8 mouse cellular contexts compared by ENCODE assay signal in genomic region chr6:85037677-85038076, GRCm38 (mm10). TPM values are rescaled to one million over a fixed set of nuclear protein-coding genes. Genes with fewer than 3 reads are reported as not detected.
DNase-seq lines count a peak whose midpoint lies in the region; ATAC-seq and TF ChIP-seq lines count a peak whose summit lies in the region.

No protein-coding gene starts in this region.

- no peaks in the 10 kb centered on the region for H3K9me3 ChIP-seq in forebrain, embryonic 12.5 days
- no peaks in the 10 kb centered on the region for H3K9me3 ChIP-seq in hindbrain, embryonic 15.5 days

- H3K27me3 ChIP-seq in forebrain, embryonic 12.5 days = no peaks in the 10 kb centered on the region
- no peaks in the 10 kb centered on the region for H3K27me3 ChIP-seq in hindbrain, embryonic 15.5 days
- no peaks in the 10 kb centered on the region for H3K27me3 ChIP-seq in thymus, adult 2 months (ENCODE audit: control insufficient read depth, insufficient read depth, low read length)

- WGBS in forebrain, embryonic 12.5 days = 6% methylated on average over 6 of the region's 6 CpGs
- 5% methylated on average over 6 of the region's 6 CpGs for WGBS in hindbrain, embryonic 15.5 days
- 2% methylated on average over 6 of the region's 6 CpGs for WGBS in thymus, adult 2 months

- peak; percentile 61 for DNase-seq in urinary bladder, postnatal 14 days (ENCODE audit: low spot score)
- DNase-seq in urinary bladder, adult 2 months (ENCODE audit: low spot score) = no peak
- DNase-seq in c-Kit-positive CD71-negative TER-119-negative erythroid progenitor cells, embryonic 14.5 days (ENCODE audit: low read depth) = peak; percentile 51
- DNase-seq in left cerebral cortex, postnatal 25 days (ENCODE audit: low spot score in 2 of 2) = peak; percentile 60 to 85
- peak; percentile 43 for DNase-seq in neural tube, embryonic 10.5 days (ENCODE audit: extremely low spot score, low spot score)
- DNase-seq in thymus, adult 2 months = peak; percentile 53

- no peaks in the 10 kb centered on the region for H3K4me1 ChIP-seq in forebrain, embryonic 12.5 days
- no peaks in the 10 kb centered on the region for H3K4me1 ChIP-seq in hindbrain, embryonic 15.5 days (replicated peaks)
- no peaks in the 10 kb centered on the region for H3K4me1 ChIP-seq in thymus, adult 2 months (replicated peaks; ENCODE audit: control insufficient read depth, insufficient read depth, low read length)

- ATAC-seq in forebrain, embryonic 12.5 days (ENCODE audit: low FRiP score) = 0 out of 2 replicates have a peak, but pooled peaks have one; percentile 39
- peak; percentile 30; the same call in 1 of the 2 replicates for ATAC-seq in hindbrain, embryonic 15.5 days (ENCODE audit: low FRiP score, low read depth)

- no peaks in the 10 kb centered on the region for H3K36me3 ChIP-seq in forebrain, embryonic 12.5 days (replicated peaks)
- H3K36me3 ChIP-seq in hindbrain, embryonic 15.5 days = no peaks in the 10 kb centered on the region
- no peaks in the 10 kb centered on the region for H3K36me3 ChIP-seq in thymus, adult 2 months (ENCODE audit: control insufficient read depth, insufficient read depth, low read length)

- intact Hi-C loops in left cerebral cortex, postnatal 25 days (cut with DNase I) = loop anchor here (1.0 to 2.0 kb wide), 2 partner anchors 81 to 95 kb away; no protein-coding TSS in a partner anchor

- H3K4me2 ChIP-seq in forebrain, embryonic 12.5 days = no peak overlapping the region
- no peak overlapping the region for H3K4me2 ChIP-seq in hindbrain, embryonic 15.5 days

- H3K27ac ChIP-seq in forebrain, embryonic 12.5 days = no peak overlapping the region
- no peak overlapping the region for H3K27ac ChIP-seq in hindbrain, embryonic 15.5 days (replicated peaks)
- no peak overlapping the region for H3K27ac ChIP-seq in thymus, adult 2 months (ENCODE audit: control insufficient read depth, insufficient read depth, low read length)

- TF ChIP-seq CTCF in thymus, adult 2 months (IDR thresholded peaks at IDR 0.05; ENCODE audit: borderline replicate concordance, control insufficient read depth, extremely low read depth, insufficient read depth, low read length, poor library complexity) = no peak

- H3K9ac ChIP-seq in forebrain, embryonic 12.5 days = no peak overlapping the region
- no peak overlapping the region for H3K9ac ChIP-seq in hindbrain, embryonic 15.5 days

- no peak overlapping the region for H3K4me3 ChIP-seq in forebrain, embryonic 12.5 days (replicated peaks)
- no peak overlapping the region for H3K4me3 ChIP-seq in hindbrain, embryonic 15.5 days
- H3K4me3 ChIP-seq in thymus, adult 2 months (ENCODE audit: control insufficient read depth, insufficient read depth, low read length) = no peak overlapping the region

- no peak for TF ChIP-seq POLR2A in thymus, adult 2 months (IDR thresholded peaks at IDR 0.05; ENCODE audit: control insufficient read depth, extremely low read depth, insufficient read depth, low read length, poor library complexity)

RNA-seq across cellular contexts. Expression of gene Exoc6b, which starts 31.6 kb away (rescaled TPM):
- 9.6 and 13.0 TPM in 2 replicates for polyA plus RNA-seq in urinary bladder, adult 2 months (2012; rRNA removed)
- polyA plus RNA-seq in forebrain, embryonic 12.5 days (2016; fragmentation: Nextera tagmentation; extraction: Ambion mirVana) = 43.7 and 44.8 TPM in 2 replicates
- polyA plus RNA-seq in hindbrain, embryonic 15.5 days (2015; fragmentation: Nextera tagmentation; extraction: Ambion mirVana) = 50.1 and 53.0 TPM in 2 replicates
- 10 to 100 TPM; 81.3 to 85.1 TPM for total RNA-seq in left cerebral cortex, postnatal 25 days (2021)
- polyA plus RNA-seq in thymus, adult 2 months (2012; rRNA removed) = 6.7 and 8.2 TPM in 2 replicates
